In the genomic region with DNA sequence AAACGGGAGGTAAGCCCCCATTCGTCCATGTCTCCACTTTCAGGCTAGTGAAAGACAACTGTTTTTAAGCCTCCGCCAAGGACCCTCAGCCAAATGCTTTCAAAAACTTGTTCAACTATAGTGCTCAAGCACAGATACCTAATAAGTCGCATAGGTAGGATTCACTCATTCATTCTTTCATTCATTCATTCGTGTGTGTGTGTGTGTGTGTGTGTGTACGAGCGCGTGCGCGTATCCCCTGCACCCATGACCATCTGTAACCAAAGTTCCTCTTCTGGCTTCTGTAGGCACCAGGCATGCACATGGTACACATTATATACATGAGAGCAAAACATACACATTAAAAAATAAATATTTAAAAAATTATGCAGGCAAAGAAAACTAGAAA, we compare ENCODE assay signal across 8 mouse cellular contexts. TPM values are rescaled to one million over a fixed set of nuclear protein-coding genes. Genes with fewer than 3 reads are reported as not detected.
DNase-seq lines count a peak whose midpoint lies in the region; ATAC-seq and TF ChIP-seq lines count a peak whose summit lies in the region.

No protein-coding gene starts in this region.

- no peaks in the 10 kb centered on the region for H3K27me3 ChIP-seq in heart, embryonic 12.5 days (replicated peaks)
- peaks cover 16% of the 10 kb centered on the region for H3K27me3 ChIP-seq in G1E (ENCODE audit: insufficient read depth, low read length)
- H3K27me3 ChIP-seq in hindbrain, embryonic 10.5 days (ENCODE audit: insufficient read depth, poor library complexity, severe bottlenecking): no peaks in the 10 kb centered on the region

- no peak for DNase-seq in heart, adult 11 months
- DNase-seq in G1E (ENCODE audit: low spot score): no peak
- no peak for DNase-seq in hindbrain, embryonic 10.5 days (ENCODE audit: low spot score)
- DNase-seq in cerebellum, adult 9-11 months: no peak
- DNase-seq in urinary bladder, adult 2 months (ENCODE audit: low spot score): no peak
- DNase-seq in right cerebral cortex, postnatal 25 days: no peak

- 46% methylated on average over 10 of the region's 10 CpGs for WGBS in heart, embryonic 12.5 days
- 47% methylated on average over 10 of the region's 10 CpGs for WGBS in hindbrain, embryonic 10.5 days

- TF ChIP-seq CTCF in G1E (IDR thresholded peaks at IDR 0.05; ENCODE audit: low read depth, low read length): no peak

- H3K27ac ChIP-seq in heart, embryonic 12.5 days (ENCODE audit: poor library complexity, severe bottlenecking): no peak overlapping the region
- no peak overlapping the region for H3K27ac ChIP-seq in hindbrain, embryonic 10.5 days

- ATAC-seq in heart, embryonic 12.5 days (ENCODE audit: insufficient number of reproducible peaks, low FRiP score): 0 out of 2 replicates have a peak, but pooled peaks have one; percentile 6
- ATAC-seq in G1E (ENCODE audit: extremely low read depth, insufficient number of reproducible peaks, low FRiP score, poor library complexity, severe bottlenecking): no peak
- peak; percentile 10; the same call in 1 of the 2 replicates for ATAC-seq in megakaryocyte progenitor cell, adult 5-6 weeks (replicated peaks; ENCODE audit: poor library complexity)

- H3K9ac ChIP-seq in heart, embryonic 12.5 days: no peak overlapping the region

- peaks cover 17% of the 10 kb centered on the region for H3K4me1 ChIP-seq in heart, embryonic 12.5 days (replicated peaks)
- H3K4me1 ChIP-seq in G1E (ENCODE audit: insufficient read depth, low read depth, low read length): peaks cover 28% of the 10 kb centered on the region
- peaks cover 23% of the 10 kb centered on the region for H3K4me1 ChIP-seq in hindbrain, embryonic 10.5 days (replicated peaks)

- peak overlapping the region; percentile 89 for H3K4me3 ChIP-seq in heart, embryonic 12.5 days
- peak overlapping the region; percentile 98 for H3K4me3 ChIP-seq in G1E (ENCODE audit: low read depth, low read length)
- peak overlapping the region; percentile 82 for H3K4me3 ChIP-seq in hindbrain, embryonic 10.5 days

- peak overlapping the region; percentile 75 for H3K4me2 ChIP-seq in heart, embryonic 12.5 days

- H3K36me3 ChIP-seq in heart, embryonic 12.5 days: peaks cover 12% of the 10 kb centered on the region; the same call in 1 of the 2 replicates
- H3K36me3 ChIP-seq in G1E (replicated peaks): peaks cover 27% of the 10 kb centered on the region
- H3K36me3 ChIP-seq in hindbrain, embryonic 10.5 days: 0 out of 2 replicates have a peak, but pooled peaks cover 4% of the 10 kb centered on the region

- no peaks in the 10 kb centered on the region for H3K9me3 ChIP-seq in heart, embryonic 12.5 days (replicated peaks)
- H3K9me3 ChIP-seq in G1E (replicated peaks): no peaks in the 10 kb centered on the region
- H3K9me3 ChIP-seq in hindbrain, embryonic 10.5 days: no peaks in the 10 kb centered on the region

RNA-seq across cellular contexts. Expression of a gene that starts 0.3 kb away (rescaled TPM):
- not detected in 2 replicates for polyA plus RNA-seq in heart, embryonic 12.5 days (2016; fragmentation: Nextera tagmentation; extraction: Ambion mirVana)
- total RNA-seq in G1E (2014; fragmentation: Nextera tagmentation) (not detected in 2 replicates), G1E (2017) (0.22 TPM in 1 of 2 replicates, not detected in the other)
- not detected in 2 replicates for polyA plus RNA-seq in G1E (2012)
- polyA plus RNA-seq in hindbrain, embryonic 10.5 days (2016; fragmentation: Nextera tagmentation; extraction: Ambion mirVana): 1.3 and 4.0 TPM in 2 replicates
- not detected in 2 replicates for total RNA-seq in megakaryocyte progenitor cell, adult 5-6 weeks (2015)
- not detected in 2 replicates for total RNA-seq in megakaryocyte progenitor cell, adult 5-6 weeks (2017)
- polyA plus RNA-seq in urinary bladder, adult 2 months (2012; rRNA removed): 0.25 TPM in 2 replicates

RNA-seq across cellular contexts. Expression of a gene that starts 0.4 kb away (rescaled TPM):
- 287 and 300 TPM in 2 replicates for polyA plus RNA-seq in heart, embryonic 12.5 days (2016; fragmentation: Nextera tagmentation; extraction: Ambion mirVana)
- total RNA-seq in G1E (2014; fragmentation: Nextera tagmentation) (18.2 and 28.7 TPM in 2 replicates), G1E (2017) (40.1 and 44.9 TPM in 2 replicates)
- polyA plus RNA-seq in G1E (2012): 31.6 and 38.9 TPM in 2 replicates
- polyA plus RNA-seq in hindbrain, embryonic 10.5 days (2016; fragmentation: Nextera tagmentation; extraction: Ambion mirVana): 202 and 224 TPM in 2 replicates
- total RNA-seq in megakaryocyte progenitor cell, adult 5-6 weeks (2015): 85.0 and 100 TPM in 2 replicates
- total RNA-seq in megakaryocyte progenitor cell, adult 5-6 weeks (2017): 42.4 and 53.3 TPM in 2 replicates
- 126 and 129 TPM in 2 replicates for polyA plus RNA-seq in urinary bladder, adult 2 months (2012; rRNA removed)

RNA-seq across cellular contexts. Expression of a gene that starts 55.6 kb away (rescaled TPM):
- 0.46 and 0.55 TPM in 2 replicates for polyA plus RNA-seq in heart, embryonic 12.5 days (2016; fragmentation: Nextera tagmentation; extraction: Ambion mirVana)
- total RNA-seq in G1E (2014; fragmentation: Nextera tagmentation) (not detected in 2 replicates), G1E (2017) (0.06 and 0.16 TPM in 2 replicates)
- polyA plus RNA-seq in G1E (2012): not detected in 2 replicates
- polyA plus RNA-seq in hindbrain, embryonic 10.5 days (2016; fragmentation: Nextera tagmentation; extraction: Ambion mirVana): 0.84 and 2.0 TPM in 2 replicates
- total RNA-seq in megakaryocyte progenitor cell, adult 5-6 weeks (2015): not detected in 2 replicates
- not detected in 2 replicates for total RNA-seq in megakaryocyte progenitor cell, adult 5-6 weeks (2017)
- 0.76 and 1.4 TPM in 2 replicates for polyA plus RNA-seq in urinary bladder, adult 2 months (2012; rRNA removed)
